Mouse (Mus musculus) liver, postnatal 0 days (tissue): ENCODE measurements around the gene Camta1.

Experiments used
- CTCF ChIP-seq: sonication (generic); IDR thresholded peaks from 2 replicates; pipeline ENCODE4 v1.5.1; 2016; ENCODE audit warnings: antibody characterized with exemption, low read depth
- EP300 ChIP-seq: IDR thresholded peaks from 2 replicates; pipeline ENCODE4 v1.6.1; 2016; ENCODE audit warnings: antibody characterized with exemption, low read depth, mild to moderate bottlenecking

GRCm38 (mm10) chr4:151905621-151906020, 43.9 kb upstream of the Camta1 start:
- TF ChIP-seq CTCF (no peak), EP300 (no peak)
